8 mouse cellular contexts compared by ENCODE assay signal in the genomic region with DNA sequence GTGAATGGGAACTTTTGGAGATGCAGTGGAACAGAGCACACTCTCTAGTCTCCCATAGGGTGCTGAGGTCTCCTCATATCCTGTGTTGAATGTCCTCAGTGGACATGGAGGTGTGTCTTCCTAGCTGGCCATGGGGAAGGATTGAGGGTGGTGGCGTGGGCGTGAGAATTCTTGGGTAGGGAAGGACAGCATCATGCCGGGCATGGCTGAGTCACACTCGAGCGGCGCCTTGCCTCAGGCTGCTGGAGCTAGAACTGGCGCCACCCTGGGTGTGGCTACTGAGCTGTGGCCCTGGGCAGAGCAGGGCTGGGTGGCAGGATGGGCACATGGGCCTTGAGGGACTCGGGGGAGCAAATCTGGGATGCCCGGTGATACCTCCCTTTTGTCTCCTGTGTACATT. TPM values are rescaled to one million over a fixed set of nuclear protein-coding genes. Genes with fewer than 3 reads are reported as not detected.
A peak's percentile ranks its signal among the peaks of the same experiment; 100 is the strongest.
DNase-seq lines count a peak whose midpoint lies in the region; ATAC-seq and TF ChIP-seq lines count a peak whose summit lies in the region.

No protein-coding gene starts in this region.

- H3K79me2 ChIP-seq in heart, adult 2 months (replicated peaks; ENCODE audit: control insufficient read depth, insufficient read depth, low read length), result peaks cover 7% of the 10 kb centered on the region

- H3K27me3 ChIP-seq in heart, adult 2 months (ENCODE audit: control insufficient read depth, insufficient read depth, low read length), result no peaks in the 10 kb centered on the region
- H3K27me3 ChIP-seq in lung, postnatal 0 days (replicated peaks; ENCODE audit: insufficient read depth, low read length), result no peaks in the 10 kb centered on the region

- peak overlapping the region; percentile 99 for H3K9ac ChIP-seq in heart, adult 2 months (ENCODE audit: low read depth, low read length)
- peak overlapping the region; percentile 97 for H3K9ac ChIP-seq in lung, postnatal 0 days (replicated peaks; ENCODE audit: low read depth)

- 8% methylated on average over 9 of the region's 9 CpGs for WGBS in heart, adult 2 months
- 39% methylated on average over 9 of the region's 9 CpGs for WGBS in lung, postnatal 0 days

- no peaks in the 10 kb centered on the region for H3K9me3 ChIP-seq in lung, postnatal 0 days (ENCODE audit: low read length)

- peak overlapping the region; percentile 96 for H3K4me3 ChIP-seq in gastrocnemius, adult 2 months
- H3K4me3 ChIP-seq in heart, adult 2 months, result peak overlapping the region; percentile 94
- H3K4me3 ChIP-seq in lung, postnatal 0 days (ENCODE audit: low read depth, low read length), result peak overlapping the region; percentile 83

- no peak for TF ChIP-seq CTCF in gastrocnemius, adult 2 months (IDR thresholded peaks at IDR 0.05)
- TF ChIP-seq CTCF in heart, adult 2 months (IDR thresholded peaks at IDR 0.05), result no peak
- TF ChIP-seq CTCF in lung, postnatal 0 days (IDR thresholded peaks at IDR 0.05), result no peak

- intact Hi-C loops in gastrocnemius, adult 2 months (cut with DNase I), result no loop called here
- intact Hi-C loops in heart, adult 2 months (cut with DNase I), result no loop called here

- H3K4me2 ChIP-seq in lung, postnatal 0 days (replicated peaks; ENCODE audit: low read depth, low read length), result peak overlapping the region; percentile 89

- peak; percentile 45; the same call in 1 of the 2 replicates for TF ChIP-seq POLR2A in heart, adult 2 months (IDR thresholded peaks at IDR 0.05; ENCODE audit: insufficient read depth, low read depth, low read length)

- H3K27ac ChIP-seq in gastrocnemius, adult 2 months, result peak overlapping the region; percentile 97
- peak overlapping the region; percentile 99 for H3K27ac ChIP-seq in heart, adult 2 months
- peak overlapping the region; percentile 99 for H3K27ac ChIP-seq in lung, postnatal 0 days (ENCODE audit: low read length)

- H3K36me3 ChIP-seq in heart, adult 2 months (ENCODE audit: control insufficient read depth, insufficient read depth, low read length), result peaks cover 24% of the 10 kb centered on the region
- peaks cover 10% of the 10 kb centered on the region; the same call in 1 of the 2 replicates for H3K36me3 ChIP-seq in lung, postnatal 0 days (ENCODE audit: insufficient read depth, low read length)

- TF ChIP-seq EP300 in heart, adult 2 months (IDR thresholded peaks at IDR 0.05; ENCODE audit: insufficient read depth, low read depth, low read length), result 0 out of 2 replicates have a peak, but pooled peaks have one; percentile 31
- peak; percentile 82 for TF ChIP-seq EP300 in lung, postnatal 0 days (IDR thresholded peaks at IDR 0.05)

- ATAC-seq in lung, postnatal 0 days, result peak; percentile 16

- H3K4me1 ChIP-seq in heart, adult 2 months (ENCODE audit: control insufficient read depth, insufficient read depth, low read length), result peaks cover 19% of the 10 kb centered on the region
- peaks cover 21% of the 10 kb centered on the region for H3K4me1 ChIP-seq in lung, postnatal 0 days (ENCODE audit: insufficient read depth, low read depth, low read length)

- peak; percentile 80 for DNase-seq in gastrocnemius, adult 2 months
- no peak for DNase-seq in gastrocnemius, postnatal 4 days (ENCODE audit: low spot score in 2 of 2)
- DNase-seq in adrenal gland, postnatal 14 days, result peak; percentile 89
- peak; percentile 76 to 84 for DNase-seq in heart, adult 2 months
- DNase-seq in kidney, adult 9 months, result peak; percentile 55
- DNase-seq in lung, postnatal 0 days (ENCODE audit: low spot score), result peak; percentile 85
- DNase-seq in urinary bladder, postnatal 14 days (ENCODE audit: low spot score), result peak; percentile 87
- no peak for DNase-seq in frontal cortex, postnatal 25 days (ENCODE audit: low spot score in 2 of 2)

RNA-seq across cellular contexts. Expression of gene Nanos3, which starts 17.4 kb away (rescaled TPM):
- not detected for total RNA-seq in gastrocnemius, adult 2 months (2021)
- 1 to 10 TPM; 2.5 to 3.3 TPM for total RNA-seq in gastrocnemius, postnatal 4 days (2021)
- 0.67 and 1.2 TPM in 2 replicates for total RNA-seq in adrenal gland, postnatal 14 days (2021)
- 1 to 10 TPM in 1 of 2 experiments, not detected in 1; 1.9 TPM for total RNA-seq in heart, adult 2 months (2021)
- 0.61 TPM in 1 of 2 replicates, not detected in the other for polyA plus RNA-seq in heart, adult 2 months (2012; rRNA removed)
- 1.9 and 3.2 TPM in 2 replicates for polyA plus RNA-seq in lung, postnatal 0 days (2015; fragmentation: Nextera tagmentation; extraction: Ambion mirVana)

RNA-seq across cellular contexts. Expression of gene Zswim4, which starts 34.4 kb away (rescaled TPM):
- 1 to 10 TPM; 5.2 to 8.6 TPM for total RNA-seq in gastrocnemius, adult 2 months (2021)
- total RNA-seq in gastrocnemius, postnatal 4 days (2021), result 1 to 10 TPM; 9.5 to 9.8 TPM
- 32.3 and 39.5 TPM in 2 replicates for total RNA-seq in adrenal gland, postnatal 14 days (2021)
- total RNA-seq in heart, adult 2 months (2021), result 1 to 10 TPM; 6.8 to 8.2 TPM
- 7.6 and 10.4 TPM in 2 replicates for polyA plus RNA-seq in heart, adult 2 months (2012; rRNA removed)
- polyA plus RNA-seq in lung, postnatal 0 days (2015; fragmentation: Nextera tagmentation; extraction: Ambion mirVana), result 7.8 and 8.4 TPM in 2 replicates

RNA-seq across cellular contexts. Expression of gene D8Ertd738e, which starts 47.1 kb away (rescaled TPM):
- 100 to 1,000 TPM; 187 to 222 TPM for total RNA-seq in gastrocnemius, adult 2 months (2021)
- total RNA-seq in gastrocnemius, postnatal 4 days (2021), result 100 to 1,000 TPM; 197 to 218 TPM
- total RNA-seq in adrenal gland, postnatal 14 days (2021), result 251 and 255 TPM in 2 replicates
- 100 to 1,000 TPM; 206 to 249 TPM for total RNA-seq in heart, adult 2 months (2021)
- polyA plus RNA-seq in heart, adult 2 months (2012; rRNA removed), result 144 and 158 TPM in 2 replicates
- polyA plus RNA-seq in lung, postnatal 0 days (2015; fragmentation: Nextera tagmentation; extraction: Ambion mirVana), result 302 and 339 TPM in 2 replicates

RNA-seq across cellular contexts. Expression of gene 4930432K21Rik, which starts 54.6 kb away (rescaled TPM):
- total RNA-seq in gastrocnemius, adult 2 months (2021), result under 1 TPM; 0.28 to 0.50 TPM
- 1 to 10 TPM; 1.4 to 1.9 TPM for total RNA-seq in gastrocnemius, postnatal 4 days (2021)
- 0.49 and 0.82 TPM in 2 replicates for total RNA-seq in adrenal gland, postnatal 14 days (2021)
- under 1 TPM; 0.26 to 0.30 TPM for total RNA-seq in heart, adult 2 months (2021)
- polyA plus RNA-seq in heart, adult 2 months (2012; rRNA removed), result 0.29 and 0.55 TPM in 2 replicates
- 0.80 and 1.0 TPM in 2 replicates for polyA plus RNA-seq in lung, postnatal 0 days (2015; fragmentation: Nextera tagmentation; extraction: Ambion mirVana)

RNA-seq across cellular contexts. Expression of gene Mri1, which starts 54.7 kb away (rescaled TPM):
- total RNA-seq in gastrocnemius, adult 2 months (2021), result 10 to 100 TPM; 14.0 to 15.9 TPM
- 10 to 100 TPM; 18.8 to 27.0 TPM for total RNA-seq in gastrocnemius, postnatal 4 days (2021)
- total RNA-seq in adrenal gland, postnatal 14 days (2021), result 25.0 and 35.5 TPM in 2 replicates
- total RNA-seq in heart, adult 2 months (2021), result 10 to 100 TPM; 10.8 to 12.0 TPM
- 13.6 and 20.8 TPM in 2 replicates for polyA plus RNA-seq in heart, adult 2 months (2012; rRNA removed)
- 47.4 and 56.8 TPM in 2 replicates for polyA plus RNA-seq in lung, postnatal 0 days (2015; fragmentation: Nextera tagmentation; extraction: Ambion mirVana)

Comparison
In these comparisons a context has a peak if more than half of its experiments do, and no peak if none do; other contexts are left out.
1. DNase-seq: peak in gastrocnemius, adult 2 months (single experiment), adrenal gland, postnatal 14 days (single experiment), heart, adult 2 months (2 of 2), kidney, adult 9 months (single experiment), lung, postnatal 0 days (single experiment) and urinary bladder, postnatal 14 days (single experiment); none in gastrocnemius, postnatal 4 days (0 of 2) and frontal cortex, postnatal 25 days (0 of 2).
2. Peak in every context shown above with its lines, with median percentiles within 50 percentile points of each other: H3K27ac ChIP-seq and H3K4me3 ChIP-seq.